Mouse (Mus musculus) brain, embryonic 18.5 days (tissue): Measurements from ENCODE around the gene Eno2.

Experiments used
- DNase-seq: peaks from one replicate; pipeline ENCODE4 v3.0.0-alpha.2; 2012; ENCODE audit warnings: low read depth, low spot score

Eno2 gene

GRCm38 (mm10) chr6:124759259-124759658, 10.2 kb downstream of the Eno2 start:
- no peak for DNase-seq

- DNase-seq, result no peak
Observed at GRCm38 (mm10) chr6:124758849-124759232, 10.6 kb downstream of the Eno2 start.

GRCm38 (mm10) chr6:124757909-124758848, 11.3 kb downstream of the Eno2 start:
- no peak for DNase-seq

GRCm38 (mm10) chr6:124757351-124757880, 12.1 kb downstream of the Eno2 start:
- no peak for DNase-seq

- DNase-seq, result no peak
Observed at GRCm38 (mm10) chr6:124756652-124757350, 12.7 kb downstream of the Eno2 start.

- DNase-seq, result no peak
Observed at GRCm38 (mm10) chr6:124755831-124756595, 13.5 kb downstream of the Eno2 start, which contains the start of the genes Gm45234 and Atn1. TSS of gene Gm45234 (minus strand) at chr6:124756021. TSS of gene Atn1 (minus strand) at chr6:124756524.

- no peak for DNase-seq
Observed at GRCm38 (mm10) chr6:124755306-124755705, 14.2 kb downstream of the Eno2 start.

GRCm38 (mm10) chr6:124753861-124754260, 15.6 kb downstream of the Eno2 start:
- DNase-seq, result no peak

- no peak for DNase-seq
Observed at GRCm38 (mm10) chr6:124750405-124750804, 19.1 kb downstream of the Eno2 start.

GRCm38 (mm10) chr6:124746654-124747632, 22.5 kb downstream of the Eno2 start:
- DNase-seq, result no peak

GRCm38 (mm10) chr6:124746296-124746605, 23.2 kb downstream of the Eno2 start:
- DNase-seq, result no peak

GRCm38 (mm10) chr6:124745490-124746295, 23.8 kb downstream of the Eno2 start:
- DNase-seq, result peak; percentile 89

- no peak for DNase-seq
Observed at GRCm38 (mm10) chr6:124744755-124745321, 24.6 kb downstream of the Eno2 start.

- no peak for DNase-seq
Observed at GRCm38 (mm10) chr6:124743647-124744046, 25.8 kb downstream of the Eno2 start.

- no peak for DNase-seq
Observed at GRCm38 (mm10) chr6:124742839-124743514, 26.5 kb downstream of the Eno2 start.

GRCm38 (mm10) chr6:124741842-124742241, 27.6 kb downstream of the Eno2 start:
- no peak for DNase-seq

GRCm38 (mm10) chr6:124740888-124741761, 28.3 kb downstream of the Eno2 start, which contains the start of gene Grcc10:
TSS of gene Grcc10 (minus strand) at chr6:124741374.
- DNase-seq, result peak; percentile 91
